Mouse (Mus musculus) midbrain, embryonic 14.5 days (tissue): ENCODE data around the gene Guca2b. TPM values are rescaled to one million over a fixed set of nuclear protein-coding genes. Genes with fewer than 3 reads are reported as not detected.
A peak's percentile ranks its signal among the peaks of the same experiment; 100 is the strongest.

Source experiments
- ATAC-seq: fragments of 200-750 bp; cut with Nextera tagmentation; 2 replicates; pipeline ENCODE4 v1.8.0; 2017; ENCODE audit warnings: moderate number of reproducible peaks, moderate library complexity; ENCODE audit not compliant: low FRiP score, low TSS enrichment
- DNase-seq: peaks from one replicate; pipeline ENCODE4 v3.0.0-alpha.2; 2015
- H3K27ac ChIP-seq: fragments of 300-500 bp; sonication (generic); replicated peaks from 2 replicates; pipeline ENCODE4 v1.5.1; 2014; ENCODE audit warnings: mild to moderate bottlenecking, low read depth, low read length, moderate library complexity
- H3K27me3 ChIP-seq: fragments of 300-500 bp; sonication (generic); 2 replicates; pipeline ENCODE4 v1.6.1; 2014; ENCODE audit warnings: low read length, control low read depth, mixed read lengths; ENCODE audit not compliant: control insufficient read depth, insufficient read depth
- H3K36me3 ChIP-seq: fragments of 300-500 bp; sonication (generic); 2 replicates; pipeline ENCODE4 v1.6.1; 2014; ENCODE audit warnings: low read length, control low read depth; ENCODE audit not compliant: control insufficient read depth, insufficient read depth
- H3K4me1 ChIP-seq: fragments of 300-500 bp; sonication (generic); 2 replicates; pipeline ENCODE4 v1.6.1; 2014; ENCODE audit warnings: mild to moderate bottlenecking, antibody characterized with exemption, low read length, control low read depth; ENCODE audit not compliant: control insufficient read depth, insufficient read depth
- H3K4me2 ChIP-seq: fragments of 300-500 bp; sonication (generic); 2 replicates; pipeline ENCODE4 v1.6.1; 2014; ENCODE audit warnings: mild to moderate bottlenecking, low read length, moderate library complexity
- H3K4me3 ChIP-seq: fragments of 300-500 bp; sonication (generic); replicated peaks from 2 replicates; pipeline ENCODE4 v1.5.1; 2014; ENCODE audit warnings: low read depth, low read length
- H3K9ac ChIP-seq: fragments of 300-500 bp; sonication (generic); replicated peaks from 2 replicates; pipeline ENCODE4 v1.6.1; 2014; ENCODE audit warnings: mild to moderate bottlenecking, low read length, moderate library complexity
- H3K9me3 ChIP-seq: fragments of 300-500 bp; sonication (generic); 2 replicates; pipeline ENCODE4 v1.6.1; 2016; ENCODE audit warnings: low read length, control low read depth, mixed read lengths; ENCODE audit not compliant: control insufficient read depth
- WGBS: fragments of 180-500 bp; shearing (Covaris S2); extraction: QIAGEN DNeasy Blood & Tissue Kit; methylation state at CpG from one replicate; pipeline ENCODE4 v1.1.7; 2014; 5-methylcytosine and 5-hydroxymethylcytosine counted together
- polyA plus RNA-seq: library from polyadenylated mRNA; unstranded; fragments of >200 nt; fragmentation: Nextera tagmentation; extraction: Ambion mirVana; gene quantifications from 2 replicates; pipeline ENCODE4 v1.2.1, GENCODE M21; 2014

Guca2b gene
- polyA plus RNA-seq, 1 experiment from 2014 or later, result not detected

GRCm38 (mm10) chr4:119637176-119637845 is 21.4 kb downstream of the Guca2b start, which contains the start of gene Guca2a:
TSS of gene Guca2a (plus strand) at chr4:119637704.
- Histone ChIP-seq H3K4me2 (no peak within 1 kb of the TSS), H3K4me3 (no peak within 1 kb of the TSS), H3K4me1 (no peaks in the 10 kb centered on the region), H3K27ac (no peak within 1 kb of the TSS), H3K9ac (no peak within 1 kb of the TSS), H3K27me3 (no peaks in the 10 kb centered on the region), H3K9me3 (no peaks in the 10 kb centered on the region), H3K36me3 (no peaks in the 10 kb centered on the region)
- DNase-seq, result no peak
- no peak for ATAC-seq
- WGBS, result 75% methylated on average over 4 of the region's 4 CpGs

DNA sequence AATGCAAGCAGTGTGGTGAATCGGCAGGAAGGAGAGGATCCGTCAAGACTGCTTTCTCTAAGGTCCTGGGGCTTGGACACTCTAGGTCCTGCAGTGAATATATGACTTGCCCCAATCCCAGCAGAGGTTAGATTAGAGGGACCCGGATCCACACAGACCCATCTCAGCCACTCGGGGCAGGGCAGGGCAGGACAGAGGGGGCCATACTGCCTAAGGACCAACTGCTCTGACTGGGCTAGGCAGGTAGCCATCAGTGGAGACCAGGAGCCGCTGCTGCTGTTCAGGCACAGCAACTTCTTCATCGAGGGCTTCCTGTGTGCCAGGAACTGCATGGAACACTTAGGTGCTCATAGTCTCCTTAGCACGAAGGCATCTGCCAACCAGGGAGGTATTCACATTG is 22.0 kb downstream of the Guca2b start:
- H3K4me2 ChIP-seq, result no peak overlapping the region
- H3K4me1 ChIP-seq, result no peaks in the 10 kb centered on the region
- no peak overlapping the region for H3K27ac ChIP-seq
- H3K36me3 ChIP-seq, result no peaks in the 10 kb centered on the region
- no peaks in the 10 kb centered on the region for H3K9me3 ChIP-seq
- ATAC-seq (no peak), DNase-seq (no peak)
- no peaks in the 10 kb centered on the region for H3K27me3 ChIP-seq
- H3K9ac ChIP-seq, result no peak overlapping the region
- 90% methylated on average over 7 of the region's 7 CpGs for WGBS
- no peak overlapping the region for H3K4me3 ChIP-seq

DNA sequence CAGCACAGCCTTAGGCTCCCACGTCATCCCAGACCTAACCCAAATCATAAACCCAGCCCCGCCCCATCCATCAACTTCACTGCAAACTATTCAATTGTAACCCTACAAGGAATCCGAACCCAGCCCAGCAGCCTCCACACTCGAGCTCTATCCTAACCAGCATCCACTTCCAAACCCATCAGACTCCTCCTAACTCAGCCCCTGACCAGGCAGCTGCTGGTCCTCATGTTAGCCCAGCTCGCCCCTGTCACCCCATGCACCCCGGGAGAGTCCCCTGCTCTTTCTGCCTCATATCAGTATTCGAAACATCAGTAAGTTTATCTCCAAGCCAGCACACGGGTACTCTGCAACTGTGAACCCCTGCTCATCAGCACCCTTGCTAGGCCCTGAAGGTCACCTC is 23.1 kb downstream of the Guca2b start:
- H3K27me3 ChIP-seq, result no peaks in the 10 kb centered on the region
- no peaks in the 10 kb centered on the region for H3K9me3 ChIP-seq
- H3K4me2 ChIP-seq, result no peak overlapping the region
- H3K27ac ChIP-seq, result no peak overlapping the region
- DNase-seq, result no peak
- no peaks in the 10 kb centered on the region for H3K4me1 ChIP-seq
- ATAC-seq, result no peak
- 86% methylated on average over 8 of the region's 8 CpGs for WGBS
- no peak overlapping the region for H3K9ac ChIP-seq
- 0 out of 2 replicates have a peak, but pooled peaks cover 2% of the 10 kb centered on the region for H3K36me3 ChIP-seq
- H3K4me3 ChIP-seq, result no peak overlapping the region

DNA sequence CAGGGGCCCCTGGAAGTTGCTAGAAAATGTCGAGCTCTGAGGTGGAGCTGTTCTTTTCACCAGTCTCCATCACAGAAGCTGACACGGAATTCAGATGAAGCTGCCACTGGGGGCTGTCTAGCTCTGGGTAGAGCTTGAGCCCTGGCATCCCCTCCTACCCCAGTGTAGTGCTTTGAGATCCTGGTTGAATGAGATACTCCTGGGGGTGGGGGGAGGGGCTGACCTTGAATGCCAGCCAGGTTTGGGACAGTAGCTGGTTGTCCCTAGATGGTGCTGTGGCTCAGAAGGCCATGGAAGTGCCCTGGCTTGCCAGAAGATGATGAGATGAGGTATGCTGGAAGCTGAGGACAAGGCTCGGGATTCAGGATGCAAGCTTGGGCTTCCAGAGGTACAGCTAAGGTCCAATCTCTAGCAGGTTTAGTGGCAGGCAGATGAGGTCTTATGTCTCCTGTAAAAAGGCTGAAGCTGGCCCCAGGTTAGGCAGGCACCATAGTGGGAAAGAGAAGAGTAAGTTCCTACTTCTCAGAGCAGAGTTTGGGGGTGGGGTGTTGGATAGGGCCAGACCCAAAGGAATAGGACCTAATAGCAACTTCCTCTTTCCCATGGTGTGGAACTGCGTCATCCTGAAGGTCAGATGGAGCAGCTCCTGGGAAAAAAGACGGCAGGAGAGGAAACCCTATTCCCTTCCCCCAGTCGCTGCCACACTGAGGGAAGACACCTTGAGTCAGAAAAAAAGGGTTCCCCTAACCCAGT is 23.7 kb downstream of the Guca2b start:
- no peaks in the 10 kb centered on the region for H3K27me3 ChIP-seq

GRCm38 (mm10) chr4:119633948-119634347 is 24.8 kb downstream of the Guca2b start:
- WGBS, result 87% methylated on average over 3 of the region's 3 CpGs
- H3K36me3 ChIP-seq, result peaks cover 18% of the 10 kb centered on the region; the same call in 1 of the 2 replicates
- DNase-seq, result no peak
- H3K27me3 ChIP-seq, result no peaks in the 10 kb centered on the region
- H3K4me2 ChIP-seq, result no peak overlapping the region
- no peak for ATAC-seq
- H3K9me3 ChIP-seq, result no peaks in the 10 kb centered on the region
- no peak overlapping the region for H3K9ac ChIP-seq
- H3K27ac ChIP-seq, result no peak overlapping the region
- H3K4me1 ChIP-seq, result no peaks in the 10 kb centered on the region
- no peak overlapping the region for H3K4me3 ChIP-seq

More for the DNA sequence above, 23.7 kb downstream of the Guca2b start:
- no peaks in the 10 kb centered on the region for H3K9me3 ChIP-seq
- H3K9ac ChIP-seq, result no peak overlapping the region
- peaks cover 8% of the 10 kb centered on the region; the same call in 1 of the 2 replicates for H3K36me3 ChIP-seq
- DNase-seq, result peak; percentile 15
- no peak overlapping the region for H3K27ac ChIP-seq
- no peaks in the 10 kb centered on the region for H3K4me1 ChIP-seq
- WGBS, result 70% methylated on average over 6 of the region's 6 CpGs
- H3K4me3 ChIP-seq, result no peak overlapping the region
- H3K4me2 ChIP-seq, result no peak overlapping the region
- no peak for ATAC-seq

DNA sequence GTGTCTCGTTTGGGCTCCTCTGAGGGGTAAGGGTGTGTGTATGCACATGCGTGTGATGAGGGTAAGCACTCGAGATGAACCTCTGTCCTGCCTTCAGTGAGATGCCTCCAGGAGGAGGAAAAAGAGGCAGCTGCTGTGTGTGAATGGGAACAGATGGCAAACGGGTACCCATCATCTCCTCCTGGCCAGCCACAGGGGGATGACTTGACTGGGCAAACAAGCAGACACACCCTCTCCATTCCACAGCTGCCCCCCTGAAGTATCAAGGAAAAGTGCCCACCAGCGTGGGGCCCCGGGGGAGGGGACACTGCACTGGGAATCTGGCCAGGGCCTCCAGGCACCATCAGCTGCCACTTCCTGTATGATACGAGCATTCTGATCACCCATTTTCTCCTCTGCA is 25.4 kb downstream of the Guca2b start:
- no peak for ATAC-seq

GRCm38 (mm10) chr4:119632721-119633120 is 26.0 kb downstream of the Guca2b start:
- DNase-seq (no peak), ATAC-seq (no peak)
- Histone ChIP-seq H3K9ac (no peak overlapping the region), H3K9me3 (no peaks in the 10 kb centered on the region), H3K4me2 (no peak overlapping the region), H3K27me3 (no peaks in the 10 kb centered on the region), H3K4me1 (no peaks in the 10 kb centered on the region), H3K36me3 (peaks cover 19% of the 10 kb centered on the region; the same call in 1 of the 2 replicates), H3K27ac (no peak overlapping the region), H3K4me3 (no peak overlapping the region)
- 63% methylated on average over 7 of the region's 7 CpGs for WGBS

More for the DNA sequence above, 25.4 kb downstream of the Guca2b start:
- Histone ChIP-seq H3K4me3 (no peak overlapping the region), H3K9ac (no peak overlapping the region), H3K4me1 (no peaks in the 10 kb centered on the region), H3K9me3 (no peaks in the 10 kb centered on the region), H3K36me3 (peaks cover 19% of the 10 kb centered on the region; the same call in 1 of the 2 replicates), H3K27me3 (no peaks in the 10 kb centered on the region), H3K4me2 (no peak overlapping the region), H3K27ac (no peak overlapping the region)
- peak; percentile 12 for DNase-seq
- 49% methylated on average over 7 of the region's 7 CpGs for WGBS

DNA sequence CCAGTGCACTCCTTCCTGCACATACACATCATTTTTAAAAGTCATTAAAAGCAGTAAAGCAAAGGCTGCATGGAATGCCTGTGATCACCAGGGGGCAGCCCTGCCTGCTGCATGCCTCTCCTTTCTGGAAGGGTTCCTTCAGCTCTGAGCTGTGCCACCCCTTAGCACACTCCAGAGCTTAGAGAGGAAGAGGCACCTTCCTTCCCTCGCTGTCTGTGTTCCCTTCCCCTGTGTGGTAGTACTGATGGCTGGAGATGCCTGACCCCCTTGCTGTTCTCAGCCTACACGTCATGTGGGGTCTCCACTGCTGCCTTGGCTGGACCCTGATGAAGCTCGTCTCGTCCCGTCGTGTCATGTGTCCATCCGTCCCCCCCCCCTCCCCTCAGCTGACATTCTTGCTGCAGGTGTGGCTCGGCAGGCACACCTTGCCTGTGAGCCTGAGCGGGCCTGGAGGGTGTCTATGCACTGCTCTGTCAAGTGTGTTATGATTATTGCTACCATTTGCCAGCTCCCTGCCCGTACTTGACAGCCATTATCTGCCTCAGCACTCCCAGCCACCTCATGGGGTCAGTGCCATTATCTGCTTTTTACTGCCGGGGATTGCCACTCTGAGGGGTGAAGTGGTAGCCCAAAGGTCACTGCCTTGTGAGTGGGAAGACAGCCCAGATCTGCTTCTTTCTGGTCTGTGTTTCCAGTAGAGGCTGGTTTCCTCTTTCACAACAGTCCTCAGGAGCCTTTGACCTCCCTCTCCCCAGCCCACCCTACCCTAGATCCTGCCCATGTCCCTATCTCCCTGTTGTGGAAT is 27.4 kb downstream of the Guca2b start:
- 82% methylated on average over 11 of the region's 11 CpGs for WGBS
- peaks cover 21% of the 10 kb centered on the region; the same call in 1 of the 2 replicates for H3K36me3 ChIP-seq
- no peaks in the 10 kb centered on the region for H3K4me1 ChIP-seq
- no peak for ATAC-seq
- no peaks in the 10 kb centered on the region for H3K9me3 ChIP-seq
- no peaks in the 10 kb centered on the region for H3K27me3 ChIP-seq
- DNase-seq, result peak; percentile 76
- H3K4me3 ChIP-seq, result no peak overlapping the region
- no peak overlapping the region for H3K4me2 ChIP-seq
- H3K9ac ChIP-seq, result no peak overlapping the region
- no peak overlapping the region for H3K27ac ChIP-seq
